Mouse (Mus musculus): ENCODE data around the gene Gm14408. TPM values are rescaled to one million over a fixed set of nuclear protein-coding genes. Genes with fewer than 3 reads are reported as not detected.

Gene Gm14408
- not detected in 2 replicates for polyA plus RNA-seq (2012; rRNA removed)

DNA sequence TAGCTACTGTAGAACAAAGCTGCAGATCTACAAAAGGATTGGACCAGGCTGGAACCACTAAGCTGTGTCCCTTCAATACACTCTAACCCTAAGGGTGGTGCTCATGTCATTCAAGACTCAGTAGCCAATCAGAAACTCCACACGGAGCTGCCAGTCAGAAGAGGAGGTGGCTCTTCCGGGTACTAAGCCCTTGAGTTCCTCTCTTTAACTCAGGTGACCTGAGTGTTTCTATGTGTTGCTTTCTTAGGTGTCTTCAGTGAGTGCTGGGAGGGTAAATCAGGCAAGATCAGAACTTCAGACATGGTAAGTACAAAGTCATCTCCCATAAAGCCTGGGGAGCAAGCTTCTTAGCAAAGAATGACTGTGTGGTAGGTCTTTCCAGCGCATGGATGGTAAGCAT is at the start of gene Gm14408:
Gm14408 (plus strand) TSS at position 301 of the 400 bp plus-strand sequence.

DNA sequence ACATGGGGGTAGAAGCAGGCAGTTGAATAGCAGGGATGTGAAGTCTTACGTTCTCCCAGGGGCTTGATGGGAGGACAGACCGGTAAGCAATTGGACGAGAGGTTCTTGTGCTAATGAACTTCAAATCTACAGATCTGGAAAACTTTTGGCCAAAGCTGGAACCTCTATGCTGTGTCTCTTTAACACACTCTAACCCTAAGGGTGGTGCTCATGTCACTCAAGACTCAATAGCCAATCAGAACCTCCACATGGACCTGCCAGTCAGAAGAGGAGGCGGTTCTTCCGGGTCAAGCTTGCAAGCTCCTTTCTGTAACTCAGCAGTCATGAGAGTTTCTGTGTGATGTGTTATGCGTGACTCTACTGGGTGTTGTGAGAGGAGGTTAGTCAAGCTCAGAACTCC is 32.6 kb upstream of the Gm14408 start, which contains the start of gene Gm14295:
Gm14295 (plus strand) TSS at position 301 of the 400 bp plus-strand sequence.

Other genes starting within 250 kb of the Gm14408 start
- gene Gm14308, start 194.8 kb upstream of the Gm14408 start, polyA plus RNA-seq (2012; rRNA removed): 2.0 TPM in 1 of 2 replicates, not detected in the other
- 0.30 and 0.67 TPM in 2 replicates for gene Zfp973, start 160.6 kb upstream of the Gm14408 start, polyA plus RNA-seq (2012; rRNA removed)
- 0.65 and 0.76 TPM in 2 replicates for gene Gm14305, start 122.8 kb upstream of the Gm14408 start, polyA plus RNA-seq (2012; rRNA removed)
- gene Gm14295, start 32.5 kb upstream of the Gm14408 start, polyA plus RNA-seq (2012; rRNA removed): 0.49 and 0.66 TPM in 2 replicates
- gene Gm14296, start 96.7 kb downstream of the Gm14408 start, polyA plus RNA-seq (2012; rRNA removed): 0.40 and 0.71 TPM in 2 replicates
- gene Gm14419, start 169.8 kb downstream of the Gm14408 start, polyA plus RNA-seq (2012; rRNA removed): 0.23 TPM in 1 of 2 replicates, not detected in the other
- not detected in 2 replicates for gene Gm14401, start 243.2 kb downstream of the Gm14408 start, polyA plus RNA-seq (2012; rRNA removed)

Measured in colon, adult 2 months (tissue).